Mouse (Mus musculus): ENCODE results near the gene Gm12184.
A peak's percentile ranks its signal among the peaks of the same experiment; 100 is the strongest.
"Not testable (repeated sequence)": the region's sequence is repeated elsewhere in the genome, so short reads cannot be mapped to it uniquely, and the experiment has no call there.

The Gm12184 gene

DNA sequence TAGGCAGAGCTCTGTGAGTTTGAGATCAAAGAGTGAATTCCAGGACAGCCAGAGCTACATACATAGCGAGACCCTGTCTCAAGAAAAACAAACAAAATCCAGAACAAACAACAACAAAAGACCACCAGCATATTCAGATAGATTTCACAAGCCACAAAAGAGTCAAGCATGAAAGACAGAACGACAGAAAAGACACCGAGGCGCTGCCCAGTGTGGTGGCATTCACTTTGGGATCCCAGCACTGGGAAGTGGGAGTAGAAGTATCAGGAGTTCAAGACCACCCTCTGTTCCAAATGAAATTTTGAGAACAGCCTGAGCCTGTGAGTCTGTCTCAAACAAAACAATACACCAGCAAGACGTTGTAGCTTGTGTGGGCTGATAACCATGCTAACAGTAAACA lies 20.4 kb upstream of the Gm12184 start:
- DNase-seq (ENCODE audit: low spot score in 2 of 2) = no peak

DNA sequence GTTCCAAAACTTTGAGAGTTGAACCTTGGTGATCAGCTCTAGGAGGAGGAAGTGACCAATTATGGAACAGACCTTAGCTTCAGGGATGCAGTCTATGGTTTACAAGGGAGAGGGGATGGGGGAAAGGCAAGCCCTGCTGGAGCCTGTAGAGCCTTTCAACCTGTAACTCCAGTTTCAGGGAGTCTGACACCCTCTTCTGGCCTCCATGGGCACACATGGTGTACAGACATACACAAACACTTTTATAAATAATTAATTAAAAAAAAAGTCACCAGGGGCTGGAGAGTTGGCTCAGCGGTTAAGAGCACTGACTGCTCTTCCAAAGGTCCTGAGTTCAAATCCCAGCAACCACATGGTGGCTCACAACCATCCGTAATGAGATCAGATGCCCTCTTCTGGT lies 19.9 kb upstream of the Gm12184 start:
- DNase-seq (ENCODE audit: low spot score in 2 of 2) = not testable (repeated sequence)

DNA sequence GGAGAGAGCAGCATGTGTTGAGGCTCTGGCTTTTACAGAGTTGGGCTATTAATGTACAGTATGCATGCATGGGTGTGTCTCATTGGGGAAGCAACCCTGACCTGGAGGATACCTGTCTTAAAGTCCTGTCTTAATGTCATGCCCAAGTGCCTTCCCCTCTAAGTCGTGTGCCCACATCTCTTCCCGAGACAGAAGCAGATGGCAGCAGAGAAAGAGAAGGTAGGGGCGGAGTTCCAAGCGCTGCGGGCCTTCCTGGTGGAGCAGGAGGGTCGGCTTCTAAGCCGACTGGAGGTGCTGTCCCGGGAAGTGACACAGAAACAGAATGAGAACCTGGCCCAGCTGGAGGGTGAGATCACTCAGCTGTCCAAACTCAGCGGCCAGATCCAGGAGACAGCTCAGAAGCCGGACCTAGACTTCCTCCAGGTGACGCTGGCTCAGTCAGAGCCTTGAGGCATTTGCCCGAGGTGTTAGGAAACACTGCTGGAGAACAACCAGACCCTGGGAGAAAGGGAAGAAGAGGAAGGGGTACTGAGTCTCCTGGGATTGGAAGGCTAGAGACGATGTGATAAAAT lies 18.9 kb upstream of the Gm12184 start:
- DNase-seq (ENCODE audit: low spot score in 2 of 2) = no peak

DNA sequence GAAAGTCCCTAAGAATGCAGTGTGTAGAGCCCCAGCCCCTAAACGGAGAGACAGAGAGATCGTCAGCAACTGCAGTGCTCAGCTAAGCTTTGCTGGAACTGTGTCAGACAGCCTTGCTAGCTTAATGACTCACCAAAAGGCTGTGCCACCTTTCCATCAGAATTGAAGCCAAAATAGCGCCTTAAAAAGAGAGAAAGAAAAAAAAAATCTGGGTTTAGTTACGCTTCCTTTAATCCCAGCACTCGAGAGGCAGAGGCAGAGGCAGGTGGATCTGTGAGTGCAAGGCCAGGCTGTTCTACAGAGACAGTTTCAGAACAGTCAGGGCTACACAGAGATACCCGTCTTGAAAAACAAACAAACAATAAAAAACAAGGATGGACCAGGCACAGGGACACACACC lies 17.9 kb upstream of the Gm12184 start:
- DNase-seq (ENCODE audit: low spot score in 2 of 2) = no peak

DNA sequence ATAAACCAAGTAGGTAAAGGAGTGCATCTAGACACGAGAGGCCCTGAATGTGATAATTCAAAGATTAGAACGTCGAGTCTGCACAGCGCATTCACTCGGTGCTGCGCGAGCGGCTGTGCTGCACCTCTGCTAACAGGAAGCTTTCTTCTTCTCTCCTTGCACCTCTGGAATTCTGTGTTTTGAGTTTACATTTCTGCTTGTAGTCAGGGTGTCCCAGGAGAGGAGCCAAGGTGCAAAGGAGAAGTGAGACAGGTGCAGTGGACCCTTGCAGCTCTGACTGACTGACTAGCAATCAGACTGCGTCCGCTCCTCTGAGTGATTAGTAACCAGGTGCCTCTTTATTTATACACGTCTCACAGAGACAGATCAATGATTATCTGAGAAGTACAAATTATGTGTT lies 16.7 kb upstream of the Gm12184 start:
- peak; percentile 74 to 75 for DNase-seq (ENCODE audit: low spot score in 2 of 2)

DNA sequence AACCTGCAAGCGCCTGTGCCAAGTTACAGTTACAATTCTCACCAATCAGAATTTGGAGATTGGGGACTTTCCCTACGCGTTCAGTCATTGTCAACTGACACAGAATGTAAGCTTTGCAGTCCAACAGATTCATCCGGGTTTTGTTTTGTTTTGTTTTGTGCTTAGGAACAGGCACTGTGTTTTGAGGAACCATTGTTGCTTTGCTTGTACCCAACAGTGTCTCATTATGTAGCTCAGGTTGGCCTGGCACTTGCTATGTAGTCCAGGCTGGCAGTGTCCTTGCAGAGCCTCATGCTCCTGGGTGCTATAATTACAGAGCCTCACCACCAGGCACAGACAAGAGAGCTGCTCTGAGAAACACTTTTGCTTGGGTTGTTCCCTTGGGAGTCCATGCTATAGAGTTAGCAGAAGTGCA lies 15.9 kb upstream of the Gm12184 start:
- peak; percentile 54 to 61 for DNase-seq (ENCODE audit: low spot score in 2 of 2)

DNA sequence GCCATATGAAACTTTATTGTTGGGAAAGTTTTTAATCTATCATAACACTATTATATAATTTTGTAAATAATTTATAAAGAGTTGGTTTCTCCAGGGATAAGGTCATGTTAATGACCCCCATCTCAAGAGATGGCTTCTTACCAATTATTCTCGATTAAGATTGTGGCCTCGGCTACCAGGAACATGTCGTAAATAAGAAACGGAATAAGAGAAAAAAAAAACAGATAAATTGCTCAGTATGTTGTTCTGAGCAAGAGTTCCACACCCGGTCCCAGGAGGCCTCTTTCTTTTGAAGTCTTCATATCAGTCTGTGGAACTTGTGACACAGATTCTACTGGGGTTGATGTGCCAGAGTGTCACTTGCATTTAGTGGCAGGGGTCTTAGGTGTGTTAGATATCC lies 14.8 kb upstream of the Gm12184 start:
- DNase-seq (ENCODE audit: low spot score in 2 of 2) = no peak

DNA sequence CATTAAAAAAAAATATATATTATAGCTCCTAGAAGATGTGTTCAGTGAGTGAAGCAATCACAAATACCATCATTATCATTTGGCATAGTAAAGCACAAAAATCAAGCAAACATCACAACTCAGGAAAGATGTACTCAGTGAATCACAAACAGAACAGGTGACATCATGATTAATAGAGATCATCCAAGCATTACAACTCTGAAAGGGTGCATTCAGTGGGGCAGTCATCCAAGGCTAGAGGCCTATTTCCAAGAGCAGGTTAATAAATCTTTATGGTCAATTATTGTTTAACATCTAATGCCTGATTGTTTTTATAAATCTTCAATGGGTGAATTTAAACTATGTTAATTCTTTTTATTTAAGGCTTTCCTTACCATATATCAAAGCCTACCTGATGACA lies 14.3 kb upstream of the Gm12184 start:
- no peak for DNase-seq (ENCODE audit: low spot score in 2 of 2)

DNA sequence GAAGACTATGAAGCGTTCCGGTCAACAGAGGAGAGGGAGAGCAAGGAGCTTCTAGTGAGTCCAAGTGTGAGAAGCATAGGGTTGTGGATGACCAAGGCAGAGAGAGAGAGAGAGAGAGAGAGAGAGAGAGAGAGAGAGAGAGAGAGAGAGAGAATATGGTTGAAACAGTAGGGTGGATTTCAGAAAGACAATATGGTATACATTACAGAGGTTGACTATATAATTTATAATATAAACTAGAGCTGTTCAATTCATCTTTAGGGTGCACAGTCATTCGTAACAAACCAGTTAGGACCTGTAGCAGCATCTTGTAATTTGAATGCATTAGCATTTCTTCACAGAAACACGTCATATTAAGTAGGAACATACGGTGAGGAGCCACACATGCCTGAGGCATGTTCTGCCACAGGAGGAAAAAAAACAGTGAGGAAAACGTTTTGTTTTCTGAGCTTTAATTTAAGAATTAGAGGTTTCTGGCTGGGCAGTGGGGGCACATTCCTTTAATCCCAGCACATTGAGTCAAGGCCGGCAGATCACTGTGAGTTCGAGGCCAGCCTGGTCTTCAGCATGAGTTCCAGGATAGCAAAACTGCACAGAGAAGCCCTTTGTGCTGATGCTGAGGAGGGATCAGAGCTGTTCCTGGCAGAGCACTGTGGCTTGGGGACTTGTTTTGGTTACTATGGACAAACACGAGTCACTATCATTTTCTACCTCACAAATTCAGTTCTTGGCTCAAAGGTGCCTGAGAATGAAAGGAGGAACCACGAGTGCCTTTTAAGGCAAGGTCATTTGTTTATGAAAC lies 12.6 kb upstream of the Gm12184 start:
- DNase-seq (ENCODE audit: low spot score in 2 of 2) = no peak

DNA sequence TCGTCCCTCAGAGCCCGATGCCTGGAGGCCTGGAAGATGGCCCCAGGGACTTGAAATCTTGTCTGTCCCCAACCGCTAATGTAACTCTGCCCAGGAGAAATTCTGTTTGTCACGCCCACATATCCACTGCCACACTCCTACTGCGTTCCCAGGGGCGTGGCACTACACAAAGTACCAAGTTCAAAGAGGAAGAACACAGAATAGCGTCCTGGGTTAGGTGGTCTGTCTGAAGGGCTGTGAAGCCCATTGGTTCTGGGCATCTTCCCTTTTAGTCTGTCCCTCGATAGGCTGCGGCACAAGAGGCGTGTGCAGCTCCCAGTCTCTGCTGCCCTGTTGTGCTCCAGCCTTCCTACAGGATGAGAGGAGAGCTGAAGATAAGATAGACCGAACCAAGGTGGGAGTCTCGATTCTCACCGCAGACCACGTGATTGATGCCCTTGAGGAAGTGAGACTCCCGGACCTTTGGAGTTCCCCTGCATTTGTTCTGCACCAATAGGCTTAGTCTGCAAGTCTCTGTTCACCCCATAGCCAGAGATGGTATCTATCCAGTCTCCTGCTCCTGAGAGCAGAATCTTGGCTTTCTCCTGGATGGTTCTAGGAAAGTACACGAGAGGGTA lies 11.8 kb upstream of the Gm12184 start:
- peak; percentile 80 to 84 for DNase-seq (ENCODE audit: low spot score in 2 of 2)

DNA sequence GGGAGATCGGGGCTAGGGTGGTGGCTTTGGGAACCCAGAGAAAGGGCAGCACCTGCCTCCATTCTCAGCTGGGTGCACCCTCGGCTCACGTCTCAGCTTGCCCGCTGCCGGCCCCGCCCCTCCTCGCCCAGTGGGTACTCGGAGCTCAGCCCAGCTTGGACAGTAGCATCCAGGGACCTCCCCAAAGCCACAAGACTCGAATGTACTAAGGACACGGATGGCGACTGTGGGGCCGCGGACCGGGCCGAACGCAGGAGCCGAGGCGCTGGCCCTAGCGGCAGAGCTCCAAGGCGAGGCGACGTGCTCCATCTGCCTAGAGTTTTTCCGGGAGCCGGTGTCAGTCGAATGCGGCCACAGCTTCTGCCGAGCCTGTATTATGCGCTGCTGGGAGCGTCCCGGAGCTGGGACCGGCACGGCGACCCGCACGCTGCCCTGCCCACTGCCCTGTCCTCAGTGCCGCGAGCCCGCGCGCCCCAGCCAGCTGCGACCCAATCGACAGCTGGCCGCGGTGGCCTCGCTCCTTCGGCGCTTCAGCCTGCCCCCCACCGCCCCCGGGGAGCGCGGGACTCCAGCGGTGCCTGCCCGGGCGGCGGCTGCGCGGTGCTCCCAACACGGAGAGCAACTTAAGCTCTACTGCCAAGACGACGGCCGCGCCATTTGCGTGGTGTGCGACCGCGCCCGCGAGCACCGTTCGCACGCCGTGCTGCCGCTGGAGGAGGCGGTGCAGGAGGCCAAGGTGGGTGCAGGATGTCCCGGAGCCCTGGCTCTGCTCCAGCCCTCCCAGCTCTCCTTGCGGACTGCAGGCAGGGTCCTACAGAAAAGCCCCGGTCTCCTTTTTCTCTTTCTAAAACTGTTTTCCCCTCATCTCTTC lies 11.1 kb upstream of the Gm12184 start:
- DNase-seq (ENCODE audit: low spot score in 2 of 2) = peak; percentile 72 to 73

DNA sequence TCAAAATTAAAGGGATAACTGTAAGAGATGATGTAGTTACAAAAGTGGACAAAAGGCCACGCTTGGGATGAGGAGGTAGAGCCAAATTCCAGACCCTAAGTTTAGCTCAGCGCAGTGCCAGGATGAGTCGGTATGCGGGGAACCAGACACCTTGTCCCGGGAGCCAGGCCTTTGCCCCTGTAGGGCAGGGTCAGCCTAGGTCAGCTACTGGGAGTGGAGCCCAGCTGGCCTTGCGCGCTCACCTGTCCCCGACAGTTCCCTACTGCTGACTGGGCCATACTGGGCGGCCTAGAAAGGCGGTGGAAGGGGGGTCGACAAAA lies 10.5 kb upstream of the Gm12184 start:
- DNase-seq (ENCODE audit: low spot score in 2 of 2) = no peak

DNA sequence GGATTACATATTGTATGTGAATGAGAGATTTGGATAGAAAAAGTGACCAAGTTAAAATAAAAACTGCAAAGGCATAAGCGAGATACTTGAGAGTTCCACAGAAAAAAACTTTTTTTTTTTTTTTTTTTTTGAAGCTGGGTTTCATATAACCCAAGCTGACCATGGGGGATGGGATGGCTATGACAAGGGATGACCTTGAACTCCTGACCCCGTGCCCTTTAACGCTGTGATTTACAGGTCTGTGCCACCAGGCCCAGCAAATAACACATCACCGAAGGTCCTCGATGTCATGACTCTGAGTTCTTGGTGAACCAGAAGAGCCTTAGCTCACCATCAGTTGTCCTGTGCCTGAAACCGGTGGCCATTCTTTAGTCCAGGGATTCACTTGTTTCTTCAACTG lies 9.5 kb upstream of the Gm12184 start:
- DNase-seq (ENCODE audit: low spot score in 2 of 2) = no peak

DNA sequence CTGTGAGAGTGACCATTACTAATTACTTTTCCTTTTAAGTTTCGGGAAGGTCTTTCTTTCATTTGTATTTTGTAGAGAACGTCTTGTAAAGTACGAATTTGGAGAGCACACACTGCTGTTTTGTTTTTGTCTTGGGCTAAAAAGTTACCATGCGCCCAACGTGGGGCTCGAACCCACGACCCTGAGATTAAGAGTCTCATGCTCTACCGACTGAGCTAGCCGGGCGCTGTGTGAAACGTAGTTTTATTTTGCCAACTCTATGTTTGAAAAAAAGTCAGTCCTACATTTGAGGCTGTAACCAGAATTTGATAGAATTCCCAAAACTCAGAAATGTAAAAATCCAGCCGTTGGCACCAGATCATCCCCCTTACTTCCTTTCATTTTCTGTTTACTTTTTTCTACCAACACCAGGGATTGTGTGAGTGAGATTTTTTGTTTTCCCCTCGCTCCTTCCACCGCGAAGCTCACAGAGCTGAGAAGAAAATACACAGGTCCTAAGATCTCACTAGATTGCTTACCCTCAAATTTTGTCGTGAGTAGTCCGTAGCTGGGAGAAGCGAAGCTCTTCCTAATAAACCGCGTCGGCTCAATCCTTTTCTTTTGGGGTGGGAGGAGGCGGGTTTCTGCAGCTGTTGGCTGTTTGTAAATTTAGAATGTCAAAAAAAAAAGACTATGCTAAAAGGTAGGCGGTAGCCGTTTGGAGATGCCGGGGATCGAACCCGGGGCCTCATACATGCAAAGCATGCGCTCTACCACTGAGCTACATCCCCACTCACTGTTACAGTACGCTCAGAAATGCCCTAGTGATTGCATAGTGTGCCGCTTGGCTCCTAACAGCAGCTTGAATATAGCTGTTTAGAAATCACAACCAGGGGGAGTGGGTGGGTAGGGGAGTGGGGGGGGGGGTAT lies 7.5 kb upstream of the Gm12184 start:
- DNase-seq (ENCODE audit: low spot score in 2 of 2) = peak; percentile 88 to 90

DNA sequence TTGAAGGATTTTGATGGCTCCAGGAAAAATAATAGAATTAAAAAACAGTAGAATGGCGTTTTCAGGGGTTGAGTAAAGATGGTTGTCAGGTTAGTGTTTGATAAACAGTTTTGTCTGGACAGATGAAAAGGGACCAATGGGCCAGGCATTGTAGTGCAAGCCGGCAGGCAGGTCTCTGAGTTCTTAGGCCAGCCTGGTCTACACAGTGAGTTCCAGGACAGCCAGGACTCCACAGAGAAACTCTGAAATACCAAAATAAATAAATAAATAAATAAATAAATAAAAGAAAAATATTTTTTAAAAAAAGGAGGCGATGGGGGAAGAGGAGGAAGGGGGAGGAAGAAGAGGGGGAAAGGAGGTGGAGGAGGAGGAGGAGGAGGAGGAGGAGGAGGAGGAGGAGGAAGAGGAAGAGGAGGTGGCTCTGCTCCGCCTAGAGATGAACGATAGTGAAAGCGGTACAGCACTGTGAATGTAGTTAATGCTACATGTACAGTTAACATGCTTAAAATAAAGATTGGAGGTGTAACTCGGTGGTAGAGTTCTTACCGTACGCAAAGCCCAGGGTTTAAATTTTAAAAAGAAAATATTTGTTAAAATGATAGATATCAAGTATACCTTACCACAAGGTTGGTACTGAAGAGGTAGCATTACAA lies 6.7 kb upstream of the Gm12184 start:
- peak in 1 of 2 experiments; percentile 25 for DNase-seq (ENCODE audit: low spot score in 2 of 2)

DNA sequence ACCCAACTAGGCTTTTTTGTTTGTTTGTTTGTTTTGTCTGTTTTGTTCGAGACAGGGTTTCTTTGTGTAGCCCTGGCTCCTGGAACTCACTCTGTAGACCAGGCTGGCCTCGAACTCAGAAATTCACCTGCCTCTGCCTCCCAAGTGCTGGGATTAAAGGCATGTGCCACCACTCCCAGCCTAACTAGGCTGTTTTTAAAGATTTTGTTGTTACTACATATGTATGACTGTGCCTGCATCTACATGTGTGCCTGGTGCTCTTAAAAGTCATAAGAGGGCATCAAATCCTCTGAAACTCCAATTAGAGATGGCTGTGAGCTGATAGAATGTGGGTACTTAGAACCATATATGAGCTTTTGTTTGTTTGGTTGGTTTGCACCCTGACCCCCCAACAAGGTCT lies 4.8 kb upstream of the Gm12184 start:
- no peak for DNase-seq (ENCODE audit: low spot score in 2 of 2)

DNA sequence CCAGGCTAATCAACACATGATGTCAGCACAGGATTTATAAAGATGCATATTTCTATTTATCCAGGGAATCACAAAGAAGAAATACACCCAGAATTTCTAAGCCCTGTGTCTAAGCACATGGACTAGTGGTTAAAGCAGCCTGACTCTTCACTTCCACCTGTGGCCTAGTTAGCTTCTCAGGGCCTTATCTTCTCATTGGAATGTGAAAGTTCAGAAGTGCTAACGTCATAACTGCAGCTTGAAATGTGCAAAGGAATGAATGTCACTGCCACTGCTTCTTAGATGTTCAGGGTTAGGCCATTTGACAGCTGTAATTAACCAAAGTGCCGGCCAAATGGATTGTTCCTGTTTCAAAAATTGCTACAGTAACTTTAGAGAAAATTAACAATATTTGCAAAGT lies 3.8 kb upstream of the Gm12184 start:
- DNase-seq (ENCODE audit: low spot score in 2 of 2) = no peak

DNA sequence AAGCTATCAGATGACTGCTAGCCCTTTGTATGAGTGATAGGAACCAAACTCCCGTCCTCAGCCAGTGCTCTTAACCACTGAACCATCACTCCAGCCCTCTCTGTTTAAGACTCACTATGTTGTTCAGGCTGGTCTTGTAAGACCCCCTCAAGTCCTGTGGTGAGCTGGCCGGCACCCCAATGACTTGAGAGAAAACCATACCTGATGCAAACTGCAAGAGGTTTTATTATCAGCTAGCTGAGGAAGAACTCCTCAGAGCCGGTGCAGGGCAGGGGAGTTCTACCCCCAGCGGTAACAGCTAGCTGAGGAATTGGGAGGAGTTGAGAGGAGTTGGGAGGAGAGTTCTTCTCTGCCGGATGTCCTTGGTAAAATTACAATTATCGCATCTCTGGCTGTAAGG lies 1.5 kb upstream of the Gm12184 start:
- DNase-seq (ENCODE audit: low spot score in 2 of 2) = no peak

DNA sequence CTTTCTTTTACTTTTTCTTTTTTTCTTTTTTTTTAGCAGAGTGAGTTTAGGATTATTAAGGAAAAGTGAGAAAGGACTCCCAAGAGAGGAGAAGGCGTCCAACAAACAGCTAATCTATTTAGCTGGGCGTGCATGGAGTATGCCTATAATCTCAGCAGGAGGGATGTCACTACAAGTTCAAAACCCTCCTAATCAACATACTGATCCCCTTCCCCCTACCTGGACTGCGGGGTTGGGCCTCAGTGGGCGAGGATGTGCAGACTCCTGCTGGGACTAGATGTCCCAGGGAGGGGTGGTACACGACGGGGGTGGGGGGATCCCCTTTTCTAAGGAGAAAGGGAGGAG lies 269 bp upstream of the Gm12184 start:
- no peak for DNase-seq (ENCODE audit: low spot score in 2 of 2)

DNA sequence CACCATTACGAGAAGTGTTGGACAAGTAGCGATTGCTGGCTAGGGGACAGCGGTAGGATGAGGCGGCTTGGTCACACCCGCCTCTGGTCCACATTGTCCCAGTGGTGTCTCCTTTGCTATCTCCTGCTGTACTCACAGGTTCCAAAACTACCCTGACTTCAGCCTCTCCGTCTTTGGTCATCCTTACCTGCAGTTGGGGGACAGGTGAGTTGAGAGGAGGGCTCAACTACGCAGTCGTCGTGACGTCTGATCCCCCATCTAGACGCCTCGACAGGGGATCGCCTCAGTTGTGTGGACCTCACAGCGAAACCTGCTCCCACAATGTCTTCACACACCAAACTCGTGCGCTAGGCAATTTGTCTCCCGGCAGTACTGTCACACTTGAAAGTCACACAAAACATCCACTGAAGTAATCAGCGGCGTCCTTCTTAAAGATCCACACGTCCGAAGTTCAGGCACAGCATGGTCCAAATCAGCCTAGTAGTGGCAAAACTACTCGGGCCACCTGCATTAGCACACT lies 2.1 kb downstream of the Gm12184 start:
- no peak for DNase-seq (ENCODE audit: low spot score in 2 of 2)

DNA sequence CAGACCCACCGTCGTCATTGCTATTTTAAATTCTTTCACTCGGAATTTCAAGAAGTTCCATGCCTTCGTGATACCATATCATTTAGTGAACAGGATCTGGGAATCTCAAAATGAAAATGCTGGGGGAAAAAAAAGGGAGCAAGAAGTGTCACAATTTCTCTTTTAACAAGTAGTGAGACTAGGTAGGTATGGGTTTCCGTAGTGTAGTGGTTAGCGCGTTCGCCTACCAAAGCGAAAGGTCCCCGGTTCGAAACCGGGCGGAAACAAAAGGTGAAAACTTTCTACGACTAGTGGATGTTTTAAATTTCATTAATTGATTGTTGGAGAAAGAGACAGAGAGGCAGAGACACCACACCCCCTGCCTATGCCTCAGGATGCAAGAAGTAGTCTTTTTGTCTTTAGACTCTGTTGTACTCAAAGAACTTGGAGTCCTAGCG lies 2.9 kb downstream of the Gm12184 start:
- DNase-seq (ENCODE audit: low spot score in 2 of 2) = peak; percentile 66 to 75

All from spleen, postnatal 36 days (tissue).